Mouse (Mus musculus): ENCODE results near the gene Uchl5.

GRCm38 (mm10) chr1:143813676-143814360 is 36.7 kb downstream of the Uchl5 start:
- TF ChIP-seq CTCF (IDR thresholded peaks at IDR 0.05): peak; percentile 96
- no peak for TF ChIP-seq POLR2A (IDR thresholded peaks at IDR 0.05; ENCODE audit: insufficient read depth, low read depth, low read length)
